Mouse (Mus musculus) retina, adult 2 months (tissue): Measurements from ENCODE around the gene Sycp2.

Source experiments
- DNase-seq: peaks from one replicate; pipeline ENCODE4 v3.0.0-alpha.2; 2012; ENCODE audit warnings: low read depth, low spot score

Sycp2 gene

DNA sequence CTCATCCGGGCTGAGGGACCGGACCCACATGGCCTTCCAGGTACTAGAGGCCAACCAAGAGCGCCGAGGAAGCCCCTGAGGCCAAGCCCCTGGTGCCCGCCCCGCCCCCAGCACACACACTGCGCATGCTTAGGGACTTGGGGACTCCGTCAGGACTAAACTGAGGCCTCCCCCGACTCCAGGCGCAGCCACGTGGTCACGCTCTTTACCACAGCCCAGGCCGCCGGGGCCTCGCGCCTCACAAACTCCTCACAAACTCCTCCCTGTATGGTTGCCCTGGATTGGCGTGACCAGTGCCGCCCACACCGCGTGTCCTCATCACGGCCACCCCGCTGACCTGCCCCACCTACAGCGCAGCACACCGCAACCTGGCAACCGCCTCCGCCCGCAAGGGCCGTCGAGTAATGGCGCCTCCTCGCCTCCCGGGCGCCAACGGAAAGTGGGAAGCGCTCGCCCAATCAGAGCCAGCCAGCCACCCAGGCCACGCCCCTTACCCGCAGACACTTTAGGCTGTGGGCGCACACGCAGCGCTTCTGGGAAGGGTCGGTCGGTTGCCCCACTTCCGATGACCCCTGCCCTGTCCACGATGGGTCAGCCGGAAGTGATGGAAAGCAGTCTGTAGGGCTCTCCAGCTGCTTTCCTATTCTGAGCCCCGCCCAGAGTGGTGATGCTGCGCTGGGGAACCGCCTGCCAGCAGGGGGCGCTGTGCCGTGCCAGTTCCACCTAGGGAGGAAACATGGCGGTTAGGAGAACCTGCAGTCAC is at the start of gene Sycp2:
TSS of gene Sycp2 (minus strand) at position 633 of the 763 bp plus-strand sequence.
- no peak for DNase-seq

DNA sequence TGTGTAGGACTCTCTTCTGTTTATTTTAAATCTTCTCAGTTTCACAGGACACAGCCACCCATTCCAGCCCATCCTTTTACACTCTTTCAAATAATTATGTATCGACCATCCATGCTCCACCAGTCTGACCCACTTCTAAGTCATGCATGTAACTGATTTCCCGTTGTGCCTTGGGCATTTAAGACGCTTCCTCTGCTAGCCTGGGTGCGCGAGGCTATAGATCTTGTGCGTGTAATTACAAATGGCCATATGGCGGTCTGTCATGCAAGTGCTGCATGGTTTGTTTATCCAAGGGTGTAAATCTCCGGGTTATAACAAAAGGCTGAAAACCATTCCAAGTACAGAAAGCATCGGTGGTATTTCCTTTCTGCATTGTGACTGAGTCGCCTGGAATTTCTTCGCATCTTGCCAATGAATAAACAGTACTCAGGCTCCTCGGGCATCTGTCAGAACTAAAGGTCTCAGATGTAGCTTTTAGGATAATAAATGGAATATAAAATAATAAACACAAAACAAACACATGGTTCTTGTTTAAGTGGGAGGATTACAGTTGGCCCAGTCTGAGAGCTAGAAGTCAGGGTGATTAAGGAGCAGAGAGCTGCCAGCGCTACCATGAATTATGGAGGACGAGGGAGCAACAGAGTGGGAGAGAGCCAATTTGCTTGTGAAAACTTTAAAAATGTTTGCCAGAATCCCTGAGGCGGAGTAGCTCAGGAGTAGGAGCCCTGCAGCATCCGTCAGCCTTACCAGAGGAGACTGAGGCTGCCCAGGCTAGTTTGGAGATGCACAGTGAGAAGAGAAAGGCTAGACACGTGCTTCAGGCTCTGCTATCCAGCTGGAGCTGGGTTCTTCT is 47.4 kb upstream of the Sycp2 start:
- no peak for DNase-seq

DNA sequence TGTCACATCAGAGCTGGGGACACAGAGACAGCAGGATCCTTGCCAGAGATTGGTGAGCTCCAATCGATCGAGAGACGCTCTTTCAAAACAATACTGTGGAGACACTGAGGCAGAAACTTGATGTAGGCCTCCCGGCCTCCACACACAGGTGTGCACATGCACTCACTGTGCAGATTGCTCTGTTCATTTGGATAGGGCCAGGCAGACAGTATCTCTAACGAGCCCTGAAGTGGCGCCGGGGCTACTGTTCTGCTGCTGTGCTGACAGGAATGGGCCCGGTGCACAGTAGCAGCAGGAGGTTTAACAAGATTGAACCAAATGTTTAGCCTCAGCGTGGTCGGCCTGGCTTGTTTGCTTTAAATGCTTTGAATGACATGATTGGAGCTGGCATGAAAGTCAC is 43.5 kb upstream of the Sycp2 start:
- no peak for DNase-seq

DNA sequence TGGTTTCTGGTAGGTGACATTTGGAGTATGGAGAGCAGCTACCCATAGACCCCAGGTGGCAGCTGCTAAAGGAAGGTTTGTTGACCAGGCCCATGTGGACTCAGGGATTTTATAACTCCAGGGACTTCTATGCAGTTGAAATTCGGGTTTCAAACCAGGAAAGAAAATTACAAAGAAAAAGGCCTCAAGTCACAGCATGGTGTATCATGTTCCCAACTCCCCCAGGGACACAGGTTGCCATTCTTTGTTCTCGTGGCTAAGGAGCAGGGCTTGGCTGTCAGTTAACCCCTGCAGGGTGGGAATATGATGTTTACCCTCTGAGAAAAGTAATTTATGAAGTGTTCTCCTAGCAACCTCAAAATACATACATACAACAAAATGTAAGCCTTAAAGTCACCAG is 42.8 kb upstream of the Sycp2 start:
- no peak for DNase-seq

DNA sequence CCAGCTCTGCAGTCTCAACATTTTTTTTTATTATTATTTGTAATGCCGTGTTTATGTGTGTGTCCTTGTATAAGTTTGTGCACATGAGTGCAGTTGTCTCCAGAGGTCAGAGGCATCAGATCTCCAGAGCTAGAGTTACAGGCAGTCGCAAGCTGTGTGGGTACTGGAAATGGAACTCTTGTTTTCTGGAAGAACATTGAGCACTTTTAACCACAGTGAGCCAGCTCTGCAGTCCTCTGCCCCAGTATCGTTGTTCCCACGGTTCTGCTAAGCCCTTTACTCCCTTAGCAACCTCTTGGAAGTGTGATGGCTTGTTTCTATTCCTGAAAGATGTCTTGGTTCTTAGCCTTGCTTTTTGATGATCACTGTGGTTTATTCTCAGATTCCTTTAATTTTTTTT is 41.9 kb upstream of the Sycp2 start:
- DNase-seq: no peak

DNA sequence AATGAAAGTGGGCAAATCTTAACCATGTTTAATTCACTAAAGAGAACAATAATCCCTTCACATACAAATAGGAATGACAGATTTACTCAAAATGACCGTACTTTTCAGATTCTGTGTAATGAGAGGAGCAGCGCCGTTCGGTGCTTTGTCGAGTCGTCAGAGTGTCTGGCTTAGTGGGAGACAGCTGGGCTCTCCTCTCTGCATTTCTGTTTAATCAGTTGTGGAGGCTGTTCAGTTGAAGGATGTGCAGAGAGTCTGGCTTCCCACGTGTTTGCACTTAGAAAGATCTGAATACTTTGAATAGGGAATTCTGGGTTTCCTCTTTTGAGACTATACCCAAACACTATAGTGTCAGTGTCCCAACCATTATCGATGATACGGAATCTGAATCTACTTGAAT is 29.8 kb upstream of the Sycp2 start:
- DNase-seq: no peak

DNA sequence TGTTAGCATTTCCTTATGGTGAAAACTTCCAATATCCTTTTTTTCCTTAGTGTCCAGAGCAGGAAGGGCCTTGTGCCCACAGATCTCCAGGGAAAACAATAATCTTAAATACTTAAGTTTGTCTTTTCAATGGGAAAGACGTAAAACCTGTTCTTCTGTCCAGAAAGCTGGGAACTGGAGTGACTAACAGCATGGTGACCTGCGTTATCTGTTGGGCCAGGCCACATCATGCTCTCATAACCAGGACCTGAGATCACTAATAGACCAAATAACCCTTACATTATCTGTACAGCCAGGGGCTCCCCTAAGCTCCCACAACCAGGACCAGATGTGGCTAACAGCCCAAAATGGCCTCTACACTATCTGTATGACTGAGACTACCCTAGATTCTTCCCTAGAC is 26.4 kb upstream of the Sycp2 start:
- DNase-seq: no peak

DNA sequence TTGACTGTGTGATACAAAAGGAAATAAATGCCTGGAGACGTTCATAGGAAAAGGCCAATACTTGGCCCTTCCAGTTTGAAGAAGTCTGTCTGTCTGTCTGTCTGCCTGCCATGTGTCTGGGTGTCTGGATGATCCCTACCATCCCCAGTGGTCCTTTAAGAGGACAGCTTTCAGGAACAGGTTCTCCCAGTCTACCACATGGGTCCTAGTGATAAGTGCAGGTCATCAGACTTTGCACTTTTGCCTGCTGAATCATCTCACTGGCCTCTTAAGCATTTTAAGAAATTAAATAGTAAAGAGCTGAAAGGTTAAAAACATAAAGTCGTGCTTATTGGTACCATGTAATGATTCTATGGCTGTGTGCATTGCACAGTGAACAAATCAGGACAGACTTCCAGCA is 26.0 kb upstream of the Sycp2 start:
- no peak for DNase-seq

DNA sequence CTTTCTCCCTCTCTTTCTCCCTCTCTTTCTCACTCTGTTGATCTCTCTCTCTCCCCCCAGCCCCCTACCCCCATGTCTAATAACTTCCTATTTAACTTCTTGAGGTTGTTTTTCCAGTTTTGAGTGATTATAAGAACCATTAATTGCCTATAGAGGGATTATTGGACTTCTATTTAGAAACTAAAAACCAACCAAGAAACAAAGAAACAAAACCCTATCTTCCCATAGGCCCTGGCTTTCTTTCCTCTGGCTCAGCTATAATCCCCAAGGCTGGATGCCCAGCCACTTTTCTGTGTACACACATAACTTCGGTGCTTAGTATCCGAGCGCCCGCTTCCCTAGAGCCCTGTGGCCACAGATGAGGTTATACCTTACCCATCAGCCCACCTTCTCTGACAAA is 22.7 kb upstream of the Sycp2 start, which contains the start of gene Cdh26:
TSS of gene Cdh26 (plus strand) at position 301 of the 400 bp plus-strand sequence.
- DNase-seq: no peak

DNA sequence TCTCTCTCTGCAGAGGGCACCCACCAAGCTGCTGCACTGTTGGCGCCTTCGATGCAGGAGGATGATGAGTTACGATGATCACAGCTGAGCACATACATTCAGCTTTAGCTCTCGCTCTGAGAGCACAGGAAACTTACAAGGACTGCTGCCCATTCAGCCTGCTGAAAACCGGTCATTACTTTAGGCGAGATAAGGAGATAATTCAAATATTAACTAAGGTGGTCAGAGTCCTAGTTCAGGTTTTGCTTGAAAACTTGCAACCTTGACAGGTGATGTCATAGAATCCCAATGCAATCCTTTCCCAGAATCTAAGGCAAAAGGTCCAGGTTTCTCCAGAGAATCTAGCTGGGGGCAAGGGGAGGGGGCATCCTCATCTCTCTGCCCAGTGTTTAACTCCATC is 21.9 kb upstream of the Sycp2 start:
- DNase-seq: no peak

DNA sequence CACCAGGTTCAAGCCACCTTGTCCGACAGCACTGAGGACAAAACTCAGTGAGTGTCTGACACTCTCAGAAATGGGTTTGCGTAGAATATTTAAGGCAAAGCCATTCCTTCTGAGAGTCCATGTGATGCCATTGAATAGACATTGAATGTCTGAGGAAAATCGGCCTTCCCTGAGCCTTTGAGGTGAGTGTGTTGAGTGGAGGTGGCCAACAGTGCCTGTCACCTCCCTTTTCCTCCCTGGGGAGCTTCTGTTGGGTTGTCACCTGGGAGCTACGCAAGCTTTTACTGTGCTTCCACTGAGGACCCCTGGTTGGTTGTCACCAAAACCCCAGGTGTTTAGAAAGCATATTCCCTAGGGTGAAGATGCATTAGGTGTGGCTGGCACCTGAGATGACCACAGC is 21.2 kb upstream of the Sycp2 start:
- DNase-seq: no peak

DNA sequence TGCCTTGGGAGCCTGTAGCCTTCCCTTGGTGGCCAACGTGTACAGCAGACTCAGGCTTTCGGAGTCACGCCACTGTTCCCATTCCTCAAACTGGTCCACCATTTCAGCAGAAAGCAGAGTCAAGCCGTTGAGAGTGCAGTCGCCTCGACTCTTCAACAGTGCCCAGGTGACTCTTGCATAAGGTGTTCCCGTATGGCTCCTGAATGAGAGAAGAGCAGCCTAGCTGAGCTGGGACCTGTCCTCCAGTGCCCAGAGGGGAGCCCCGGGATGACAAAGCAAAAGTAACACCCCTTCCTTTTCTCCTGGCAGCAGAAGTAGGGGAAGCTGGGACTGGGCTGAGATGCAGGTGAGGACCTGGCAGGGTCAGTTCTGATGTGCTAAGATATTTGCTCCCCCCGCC is 20.7 kb upstream of the Sycp2 start:
- no peak for DNase-seq

DNA sequence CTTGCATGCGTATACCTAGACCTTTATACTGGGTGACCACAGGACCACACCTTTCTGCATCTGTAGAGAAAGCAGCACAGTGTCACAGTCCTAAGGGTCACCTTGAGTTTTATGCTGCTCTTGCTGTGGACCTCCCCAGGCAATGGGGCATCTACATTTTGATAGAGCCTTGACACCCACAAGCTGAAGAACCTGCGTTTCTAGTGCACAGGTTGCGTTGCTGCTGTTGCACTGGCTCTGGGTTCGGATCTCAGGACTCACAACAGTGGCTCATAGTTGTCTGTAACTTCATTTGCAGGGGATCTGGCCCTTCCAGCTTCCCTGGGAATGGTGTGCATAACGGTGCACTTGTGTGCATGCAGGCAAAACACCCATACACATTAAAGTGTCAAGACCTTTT is 19.7 kb upstream of the Sycp2 start:
- DNase-seq: no peak

DNA sequence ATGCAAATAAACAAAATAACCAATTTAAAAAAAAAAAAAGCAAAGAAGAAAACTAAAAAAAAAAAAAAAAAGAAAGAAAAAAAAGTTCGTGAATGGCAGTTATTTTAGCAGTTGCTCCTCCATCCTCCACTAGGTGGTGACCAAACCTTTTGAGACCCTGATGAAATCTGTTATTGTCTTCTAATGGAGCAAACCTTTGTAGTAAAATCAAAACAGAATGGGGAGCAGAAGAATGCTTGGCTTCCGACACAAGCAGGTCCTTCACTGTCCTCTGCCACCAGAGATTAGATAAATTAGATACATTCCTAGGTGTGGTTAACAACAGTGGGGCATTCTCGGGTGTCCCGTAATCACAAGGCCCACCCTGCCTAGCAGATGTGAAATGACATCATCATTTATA is 18.7 kb upstream of the Sycp2 start:
- no peak for DNase-seq

DNA sequence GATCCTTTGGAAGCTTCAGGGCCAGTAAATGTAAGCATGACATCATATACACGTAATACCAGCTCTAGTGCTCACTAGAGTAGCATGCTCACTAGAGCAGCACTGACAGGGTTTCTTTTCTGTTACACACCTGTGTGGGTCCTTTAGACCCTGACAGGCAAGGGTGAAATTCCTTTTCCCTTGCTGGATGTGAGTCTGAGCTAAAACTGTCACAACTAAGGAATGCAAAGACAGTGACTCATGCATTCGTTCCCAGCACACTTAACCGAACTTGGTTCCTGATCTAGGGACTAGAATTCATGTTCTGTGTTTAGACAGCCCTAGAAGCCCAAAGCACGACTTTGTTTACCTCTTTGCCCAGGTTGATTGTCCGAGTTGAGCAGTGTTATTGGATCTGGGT is 15.7 kb upstream of the Sycp2 start:
- DNase-seq: no peak

DNA sequence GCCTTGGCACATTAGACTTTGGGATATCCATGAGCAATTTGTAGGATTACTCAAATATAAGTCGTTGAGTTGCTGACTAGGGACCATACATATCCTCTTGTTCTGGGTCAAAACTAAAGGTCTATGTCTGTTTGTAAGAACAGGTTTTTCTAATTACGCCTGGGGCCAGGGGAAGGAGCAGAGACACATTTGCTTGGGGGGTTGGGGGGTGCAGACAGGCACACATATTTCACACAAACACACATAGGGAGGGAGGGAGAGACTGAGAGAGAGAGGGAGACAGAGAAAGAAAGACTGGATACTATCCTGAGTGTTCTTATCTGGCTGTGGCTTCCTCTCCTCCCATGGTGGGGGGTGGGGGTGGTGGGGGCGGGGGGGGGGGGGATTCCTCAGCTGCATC is 14.7 kb upstream of the Sycp2 start:
- DNase-seq: no peak

DNA sequence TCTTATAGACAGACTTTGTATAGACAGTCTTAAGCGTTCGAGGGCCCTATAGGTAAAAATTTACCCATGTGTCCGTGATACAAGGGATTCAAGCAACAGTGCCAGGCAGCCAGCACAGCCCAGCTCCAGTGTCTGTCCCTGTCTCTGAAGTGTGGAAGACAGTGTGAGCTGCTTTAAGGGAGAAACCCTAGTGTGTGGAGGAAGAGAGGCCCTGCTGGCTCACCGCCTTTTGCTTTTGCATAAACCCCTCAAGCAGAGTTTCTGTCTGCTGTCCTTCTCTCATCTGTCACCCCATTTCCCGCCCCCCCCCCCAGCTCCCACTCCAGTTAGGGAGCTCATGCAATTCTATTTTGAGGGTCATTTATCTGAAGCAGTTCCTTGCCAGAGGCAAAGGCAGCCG is 14.1 kb upstream of the Sycp2 start:
- DNase-seq: no peak

DNA sequence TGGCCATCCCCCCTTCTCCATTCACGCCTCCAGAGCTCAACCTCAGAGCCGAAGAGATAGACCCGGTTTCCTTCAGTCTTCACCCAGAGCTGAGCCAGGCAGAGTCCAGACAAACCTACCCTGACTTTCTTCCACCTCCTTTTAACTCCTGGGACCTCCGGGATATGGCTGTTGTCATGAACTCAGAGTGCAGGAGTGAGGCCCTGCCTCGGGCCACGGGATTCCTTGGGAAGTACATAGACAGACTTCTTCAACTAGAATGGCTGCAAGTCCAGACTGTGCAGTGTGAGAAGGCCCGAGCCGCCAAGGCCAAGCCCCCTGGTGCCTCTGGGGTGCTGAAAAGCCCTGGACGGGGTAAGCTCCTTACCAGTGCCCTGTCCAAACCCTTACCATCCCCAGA is 13.1 kb upstream of the Sycp2 start:
- no peak for DNase-seq

DNA sequence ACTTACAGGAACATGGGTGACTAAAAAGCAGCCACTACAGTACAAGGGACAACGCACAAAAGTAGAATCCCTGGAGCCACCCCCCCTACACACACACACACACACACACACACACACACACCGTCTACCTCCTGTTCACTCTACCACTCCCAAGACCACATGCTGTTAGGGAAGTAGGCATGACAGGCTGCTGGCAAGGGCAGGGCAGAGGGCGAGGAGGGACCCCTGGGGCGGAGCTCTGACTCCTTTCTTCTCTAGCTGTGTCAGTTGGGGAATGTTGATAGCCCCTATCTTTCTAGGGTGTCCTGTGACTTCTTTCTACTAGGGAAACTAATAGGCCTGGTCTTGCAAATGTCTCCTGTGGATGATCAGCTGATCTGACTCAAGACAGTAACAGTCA is 9.5 kb upstream of the Sycp2 start:
- DNase-seq: no peak

DNA sequence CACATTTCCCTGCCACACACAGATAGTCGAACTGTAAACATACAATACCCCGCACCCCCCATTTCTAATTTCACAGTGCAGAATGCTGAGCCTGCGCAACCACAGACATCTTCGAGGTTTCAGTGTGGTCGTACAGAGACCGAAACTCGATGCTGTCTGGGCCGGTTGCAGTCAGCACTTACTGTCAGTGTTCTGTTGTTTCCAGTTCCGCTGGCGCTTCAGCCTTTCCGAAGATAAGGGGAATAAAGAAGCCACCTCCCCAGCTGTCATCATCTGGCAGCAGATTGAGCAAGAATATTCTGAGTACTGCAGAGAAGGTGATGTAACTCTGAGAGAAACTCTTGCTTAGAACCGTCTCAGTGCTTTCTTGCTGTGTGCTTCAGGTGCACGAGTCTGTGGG is 8.9 kb upstream of the Sycp2 start:
- no peak for DNase-seq

DNA sequence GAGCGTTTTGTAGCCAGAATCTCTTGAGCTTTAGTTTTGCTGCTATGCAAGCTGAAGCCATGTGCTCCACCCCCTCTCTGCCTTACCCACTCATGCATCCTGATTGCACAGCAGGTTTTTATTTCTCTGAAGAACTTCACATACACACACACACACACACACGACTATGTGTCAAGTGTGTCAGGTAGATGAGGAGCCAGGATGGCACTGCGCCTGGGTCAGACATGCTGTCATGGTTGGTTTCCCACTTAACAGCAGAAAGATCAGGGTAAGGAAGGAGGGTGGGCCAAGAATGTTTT is 7.6 kb upstream of the Sycp2 start:
- DNase-seq: no peak

DNA sequence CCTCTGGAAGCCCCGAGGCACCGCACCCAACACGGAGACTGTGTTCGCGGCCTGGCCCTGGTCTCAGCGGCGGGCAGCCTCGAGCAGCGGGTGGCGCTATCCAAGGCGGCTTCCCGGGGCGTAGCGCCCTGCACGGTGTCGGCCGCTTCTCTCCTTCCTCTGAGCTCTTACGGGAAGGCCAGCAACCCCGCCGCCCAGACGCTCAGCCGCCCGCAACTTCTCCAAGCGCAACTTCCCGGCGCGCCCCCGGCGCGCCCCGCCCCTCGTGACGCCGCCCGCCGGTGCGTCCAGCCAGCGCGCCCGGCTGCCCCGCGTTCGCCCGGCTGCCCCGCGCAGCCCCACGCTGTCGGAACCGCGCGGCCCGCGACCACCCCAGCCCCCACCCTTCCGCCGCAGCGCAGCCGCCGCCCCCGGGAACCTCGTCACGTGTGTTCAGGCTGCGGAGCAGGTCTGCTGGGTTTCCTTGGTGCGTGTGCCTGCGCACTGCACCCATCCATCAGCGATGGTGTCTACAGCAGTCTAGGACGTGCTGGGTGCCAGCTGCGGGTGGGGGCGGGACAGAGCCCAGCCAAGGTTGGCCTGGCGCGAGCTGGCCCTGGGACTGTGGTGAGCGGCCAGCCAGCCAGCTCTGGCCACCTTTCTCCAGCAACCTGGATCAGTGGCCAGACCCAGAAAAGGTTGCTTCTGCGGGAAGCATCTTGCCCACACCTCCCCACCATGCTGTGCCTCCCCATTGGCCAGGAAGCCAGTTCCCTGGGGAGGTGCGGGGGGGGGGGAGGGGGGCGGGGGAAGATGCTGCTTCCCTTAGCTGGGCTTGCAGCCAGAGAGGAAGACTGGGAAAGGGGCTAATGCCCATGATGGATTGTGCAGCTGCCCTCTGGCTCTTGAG is 7.0 kb upstream of the Sycp2 start, which contains the start of the genes Ppp1r3d and Fam217b:
TSS of gene Ppp1r3d (minus strand) at position 212 of the 889 bp plus-strand sequence.
TSS of gene Fam217b (plus strand) at position 264 of the 889 bp plus-strand sequence.
- no peak for DNase-seq
